Mouse (Mus musculus): ENCODE data around the gene Pou1f1.

Pou1f1 gene

GRCm38 (mm10) chr16:65520211-65520610 lies at the start of gene Pou1f1:
Gene Pou1f1 (plus strand): TSS chr16:65520511.
- DNase-seq (ENCODE audit: low read depth, low spot score): no peak

GRCm38 (mm10) chr16:65470650-65471049 lies 49.7 kb upstream of the Pou1f1 start:
- no peak for DNase-seq (ENCODE audit: low read depth, low spot score)

- no peak for DNase-seq (ENCODE audit: low read depth, low spot score)
Measured at GRCm38 (mm10) chr16:65472472-65473001, 47.8 kb upstream of the Pou1f1 start.

- no peak for DNase-seq (ENCODE audit: low read depth, low spot score)
Measured at GRCm38 (mm10) chr16:65485726-65486125, 34.6 kb upstream of the Pou1f1 start.

- DNase-seq (ENCODE audit: low read depth, low spot score): no peak
Measured at GRCm38 (mm10) chr16:65496030-65496429, 24.3 kb upstream of the Pou1f1 start.

- DNase-seq (ENCODE audit: low read depth, low spot score): peak; percentile 34
Measured at GRCm38 (mm10) chr16:65497049-65497448, 23.3 kb upstream of the Pou1f1 start.

GRCm38 (mm10) chr16:65514223-65514622 lies 6.1 kb upstream of the Pou1f1 start:
- DNase-seq (ENCODE audit: low read depth, low spot score): peak; percentile 5

GRCm38 (mm10) chr16:65526004-65526403 lies 5.7 kb downstream of the Pou1f1 start:
- no peak for DNase-seq (ENCODE audit: low read depth, low spot score)

GRCm38 (mm10) chr16:65526695-65527094 lies 6.4 kb downstream of the Pou1f1 start:
- DNase-seq (ENCODE audit: low read depth, low spot score): no peak

GRCm38 (mm10) chr16:65529589-65529988 lies 9.3 kb downstream of the Pou1f1 start:
- no peak for DNase-seq (ENCODE audit: low read depth, low spot score)

GRCm38 (mm10) chr16:65531663-65532062 lies 11.4 kb downstream of the Pou1f1 start:
- no peak for DNase-seq (ENCODE audit: low read depth, low spot score)

- peak; percentile 39 for DNase-seq (ENCODE audit: low read depth, low spot score)
Measured at GRCm38 (mm10) chr16:65533315-65533999, 13.1 kb downstream of the Pou1f1 start.

GRCm38 (mm10) chr16:65543676-65544293 lies 23.5 kb downstream of the Pou1f1 start:
- DNase-seq (ENCODE audit: low read depth, low spot score): no peak

- DNase-seq (ENCODE audit: low read depth, low spot score): no peak
Measured at GRCm38 (mm10) chr16:65548960-65549359, 28.6 kb downstream of the Pou1f1 start.

- DNase-seq (ENCODE audit: low read depth, low spot score): no peak
Measured at GRCm38 (mm10) chr16:65550814-65551213, 30.5 kb downstream of the Pou1f1 start.

- no peak for DNase-seq (ENCODE audit: low read depth, low spot score)
Measured at GRCm38 (mm10) chr16:65554267-65554666, 34.0 kb downstream of the Pou1f1 start.

GRCm38 (mm10) chr16:65557369-65557768 lies 37.1 kb downstream of the Pou1f1 start:
- DNase-seq (ENCODE audit: low read depth, low spot score): no peak

GRCm38 (mm10) chr16:65559591-65559990 lies 39.3 kb downstream of the Pou1f1 start:
- no peak for DNase-seq (ENCODE audit: low read depth, low spot score)

- DNase-seq (ENCODE audit: low read depth, low spot score): no peak
Measured at GRCm38 (mm10) chr16:65560996-65561962, 41.0 kb downstream of the Pou1f1 start.

- peak; percentile 81 for DNase-seq (ENCODE audit: low read depth, low spot score)
Measured at GRCm38 (mm10) chr16:65561963-65562863, 41.9 kb downstream of the Pou1f1 start, which contains the start of gene Chmp2b. Gene Chmp2b (minus strand): TSS chr16:65562726.

- DNase-seq (ENCODE audit: low read depth, low spot score): no peak
Measured at GRCm38 (mm10) chr16:65562864-65563206, 42.5 kb downstream of the Pou1f1 start.

Measured in embryo, embryonic 11.5 days (tissue).